Mouse (Mus musculus): ENCODE data around the gene Lipn.

GRCm38 (mm10) chr19:34095381-34095780, 28.2 kb downstream of the Lipn start:
- TF ChIP-seq CTCF (IDR thresholded peaks at IDR 0.05; ENCODE audit: borderline replicate concordance, insufficient read depth, low read depth, low read length) (no peak), POLR2A (IDR thresholded peaks at IDR 0.05; ENCODE audit: borderline replicate concordance, insufficient read depth, low read length) (no peak)

All from cerebellum, adult 2 months (tissue).